Mouse (Mus musculus) myocyte (in vitro differentiated cells): ENCODE data around the gene Myo18a. TPM values are rescaled to one million over a fixed set of nuclear protein-coding genes. Genes with fewer than 3 reads are reported as not detected.
A peak's percentile ranks its signal among the peaks of the same experiment; 100 is the strongest.

Experiments used
- H3K27me3 ChIP-seq: one replicate; pipeline ENCODE4 v1.6.1; 2011; ENCODE audit not compliant: control insufficient read depth, insufficient read depth, insufficient read length
- H3K36me3 ChIP-seq: one replicate; pipeline ENCODE4 v1.6.1; 2011; ENCODE audit not compliant: control insufficient read depth, insufficient read depth
- H3K4me2 ChIP-seq: one replicate; pipeline ENCODE4 v1.6.1; 2011; ENCODE audit warnings: low read depth, control low read depth
- H3K4me3 ChIP-seq: one replicate; pipeline ENCODE4 v1.5.1; 2011; ENCODE audit warnings: mild to moderate bottlenecking, control low read depth, moderate library complexity
- H3K79me2 ChIP-seq: one replicate; pipeline ENCODE4 v1.6.1; 2011; ENCODE audit not compliant: control insufficient read depth, insufficient read depth
- H3ac ChIP-seq: one replicate; pipeline ENCODE4 v1.6.1; 2011; ENCODE audit not compliant: control insufficient read depth, insufficient read length
- CEBPB ChIP-seq: IDR thresholded peaks from 2 replicates; pipeline ENCODE4 v1.6.1; 2011; ENCODE audit warnings: mild to moderate bottlenecking, moderate library complexity; ENCODE audit not compliant: poor library complexity, insufficient read depth, severe bottlenecking
- E2F4 ChIP-seq: IDR thresholded peaks from one replicate; pipeline ENCODE4 v1.6.1; 2011; ENCODE audit warnings: mild to moderate bottlenecking, control low read depth, moderate library complexity; ENCODE audit not compliant: insufficient read depth
- MAX ChIP-seq: IDR thresholded peaks from one replicate; pipeline ENCODE4 v1.6.1; 2011; ENCODE audit warnings: low read depth, mild to moderate bottlenecking, control low read depth
- MYOD1 ChIP-seq, 3 experiments: IDR thresholded peaks; one replicate each; pipeline ENCODE4 v1.6.1; 2011; ENCODE audit warnings: control low read depth in 2 of 3, low read depth in 2 of 3, mild to moderate bottlenecking in 2 of 3, moderate library complexity in 1 of 3; ENCODE audit not compliant: insufficient read length in 2 of 3, control insufficient read depth in 1 of 3
- MYOG ChIP-seq, 3 experiments: IDR thresholded peaks; one replicate each; pipeline ENCODE4 v1.6.1; 2011; ENCODE audit warnings: control low read depth in 2 of 3, low read depth in 2 of 3, mild to moderate bottlenecking in 2 of 3; ENCODE audit not compliant: insufficient read length in 2 of 3, control insufficient read depth in 1 of 3, insufficient read depth in 1 of 3
- POLR2A ChIP-seq: IDR thresholded peaks from one replicate; pipeline ENCODE4 v1.6.1; 2011; ENCODE audit warnings: low read depth, mild to moderate bottlenecking, control low read depth, moderate library complexity; ENCODE audit not compliant: insufficient read length
- POLR2AphosphoS2 ChIP-seq: IDR thresholded peaks from one replicate; pipeline ENCODE4 v1.6.1; 2011; ENCODE audit warnings: low read depth, control low read depth; ENCODE audit not compliant: insufficient read length
- REST ChIP-seq: IDR thresholded peaks from one replicate; pipeline ENCODE4 v1.6.1; 2011; ENCODE audit warnings: mild to moderate bottlenecking, control low read depth, moderate library complexity; ENCODE audit not compliant: insufficient read depth, insufficient read length
- SRF ChIP-seq: IDR thresholded peaks from one replicate; pipeline ENCODE4 v1.6.1; 2011; ENCODE audit warnings: low read depth; ENCODE audit not compliant: control insufficient read depth, insufficient read length
- TCF12 ChIP-seq: IDR thresholded peaks from one replicate; pipeline ENCODE4 v1.6.1; 2011; ENCODE audit warnings: mild to moderate bottlenecking, control low read depth; ENCODE audit not compliant: poor library complexity, insufficient read depth, severe bottlenecking
- TCF3 ChIP-seq: IDR thresholded peaks from one replicate; pipeline ENCODE4 v1.6.1; 2011; ENCODE audit warnings: low read depth, control low read depth; ENCODE audit not compliant: insufficient read length
- USF1 ChIP-seq: IDR thresholded peaks from one replicate; pipeline ENCODE4 v1.6.1; 2011; ENCODE audit warnings: low read depth, mild to moderate bottlenecking, control low read depth, moderate library complexity
- polyA plus RNA-seq: library from polyadenylated mRNA; unstranded; fragments of >200 nt; fragmentation: generic; extraction: Trizol; gene quantifications from one replicate; pipeline ENCODE4 v1.2.1, GENCODE M21; 2012; ENCODE audit warnings: missing spikeins

The Myo18a gene
- polyA plus RNA-seq, 1 experiment: 169 TPM

DNA sequence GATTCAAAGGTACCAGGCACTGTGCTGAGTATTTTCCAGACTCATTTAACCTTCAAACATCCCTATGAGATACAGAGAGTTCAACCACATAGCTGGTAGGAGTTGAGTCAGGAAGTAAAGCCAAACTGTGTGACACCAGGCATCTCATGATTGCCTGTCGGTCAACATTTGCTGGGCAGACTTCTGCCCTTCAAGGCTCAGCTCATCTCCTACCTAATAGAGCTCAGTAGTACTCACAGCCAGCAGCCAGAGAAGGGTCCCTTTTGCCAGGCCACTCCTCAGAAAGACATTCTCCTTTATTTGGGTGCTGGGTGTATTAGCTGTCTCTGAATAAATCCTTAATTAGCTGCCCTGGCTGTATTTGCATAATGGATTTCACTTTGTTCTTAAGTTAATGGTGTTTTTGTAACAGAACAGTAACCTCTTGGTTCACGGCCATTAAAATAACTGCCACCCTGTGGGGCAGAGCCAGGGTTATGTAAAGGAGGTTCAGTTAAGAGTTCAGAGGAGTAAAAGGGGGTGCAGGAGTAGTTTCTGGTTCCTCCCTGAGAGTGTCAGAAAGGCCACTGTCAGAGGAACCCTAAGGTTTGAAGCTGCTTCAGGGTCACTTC is 127.7 kb downstream of the Myo18a start:
- Histone ChIP-seq H3ac (no peak overlapping the region), H3K36me3 (no peaks in the 10 kb centered on the region), H3K4me3 (no peak overlapping the region), H3K79me2 (no peaks in the 10 kb centered on the region), H3K4me2 (no peak overlapping the region), H3K27me3 (peaks cover 27% of the 10 kb centered on the region)
- TF ChIP-seq MYOD1 (IDR thresholded peaks at IDR 0.05; ENCODE audit: control insufficient read depth in 1 of 3, insufficient read length in 2 of 3, low read depth in 2 of 3): no peak
- TF ChIP-seq SRF: no peak
- no peak for TF ChIP-seq REST
- TF ChIP-seq TCF12: no peak
- no peak for TF ChIP-seq POLR2A
- TF ChIP-seq E2F4: no peak
- TF ChIP-seq TCF3: no peak

DNA sequence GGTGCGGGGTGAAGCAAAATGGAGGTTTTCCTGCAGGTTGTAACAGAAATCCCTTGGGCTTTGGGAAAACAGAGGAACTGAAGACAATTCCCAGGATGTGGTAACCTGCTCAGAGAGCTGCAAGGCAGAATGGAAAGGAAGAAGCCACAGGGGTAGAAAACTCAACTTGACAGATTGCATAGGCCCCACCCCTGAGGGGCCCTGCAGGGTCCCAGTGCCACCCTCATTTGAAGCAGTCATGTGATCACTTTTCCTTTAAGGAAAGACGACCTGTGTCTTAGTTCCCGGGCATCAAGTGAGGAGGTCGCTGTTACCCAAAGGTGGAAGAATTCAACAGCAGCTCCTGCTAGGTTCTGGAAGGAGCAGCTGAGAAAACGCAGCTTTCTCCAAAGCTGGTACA is 129.8 kb downstream of the Myo18a start:
- H3K4me3 ChIP-seq: no peak overlapping the region
- no peaks in the 10 kb centered on the region for H3K79me2 ChIP-seq
- H3ac ChIP-seq: no peak overlapping the region
- no peak overlapping the region for H3K4me2 ChIP-seq
- peaks cover 30% of the 10 kb centered on the region for H3K27me3 ChIP-seq
- TF ChIP-seq MYOD1 (IDR thresholded peaks at IDR 0.05; ENCODE audit: control insufficient read depth in 1 of 3, insufficient read length in 2 of 3, low read depth in 2 of 3) (no peak), SRF (no peak), MYOG (IDR thresholded peaks at IDR 0.05; ENCODE audit: control insufficient read depth in 1 of 3, insufficient read depth in 1 of 3, insufficient read length in 2 of 3, low read depth in 2 of 3) (no peak), POLR2A (no peak)
- H3K36me3 ChIP-seq: no peaks in the 10 kb centered on the region

DNA sequence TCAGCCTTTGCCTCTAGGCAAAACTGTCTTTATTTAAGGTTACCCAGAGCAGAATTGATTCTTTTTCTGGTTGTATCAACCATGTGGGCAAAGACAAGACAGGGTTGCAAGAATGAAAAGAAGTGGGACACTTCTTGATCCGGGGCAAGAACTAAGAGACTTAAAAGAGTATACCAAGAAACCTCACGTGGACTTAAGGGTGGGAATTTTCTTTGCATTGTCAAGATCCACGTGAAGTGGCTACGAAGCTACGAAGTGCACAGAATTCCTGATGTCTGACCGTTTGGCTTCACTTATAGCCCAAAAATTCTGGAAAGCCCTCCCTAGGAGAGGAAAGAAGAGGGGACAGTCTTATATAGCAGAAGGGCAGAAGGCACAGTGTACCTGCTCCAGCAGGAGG is 130.2 kb downstream of the Myo18a start:
- Histone ChIP-seq H3K79me2 (no peaks in the 10 kb centered on the region), H3ac (no peak overlapping the region), H3K4me3 (no peak overlapping the region), H3K27me3 (peaks cover 34% of the 10 kb centered on the region), H3K36me3 (no peaks in the 10 kb centered on the region), H3K4me2 (peak overlapping the region; percentile 16)
- TF ChIP-seq POLR2AphosphoS2: no peak
- TF ChIP-seq USF1: no peak
- TF ChIP-seq E2F4: no peak
- no peak for TF ChIP-seq MAX
- no peak for TF ChIP-seq TCF3

DNA sequence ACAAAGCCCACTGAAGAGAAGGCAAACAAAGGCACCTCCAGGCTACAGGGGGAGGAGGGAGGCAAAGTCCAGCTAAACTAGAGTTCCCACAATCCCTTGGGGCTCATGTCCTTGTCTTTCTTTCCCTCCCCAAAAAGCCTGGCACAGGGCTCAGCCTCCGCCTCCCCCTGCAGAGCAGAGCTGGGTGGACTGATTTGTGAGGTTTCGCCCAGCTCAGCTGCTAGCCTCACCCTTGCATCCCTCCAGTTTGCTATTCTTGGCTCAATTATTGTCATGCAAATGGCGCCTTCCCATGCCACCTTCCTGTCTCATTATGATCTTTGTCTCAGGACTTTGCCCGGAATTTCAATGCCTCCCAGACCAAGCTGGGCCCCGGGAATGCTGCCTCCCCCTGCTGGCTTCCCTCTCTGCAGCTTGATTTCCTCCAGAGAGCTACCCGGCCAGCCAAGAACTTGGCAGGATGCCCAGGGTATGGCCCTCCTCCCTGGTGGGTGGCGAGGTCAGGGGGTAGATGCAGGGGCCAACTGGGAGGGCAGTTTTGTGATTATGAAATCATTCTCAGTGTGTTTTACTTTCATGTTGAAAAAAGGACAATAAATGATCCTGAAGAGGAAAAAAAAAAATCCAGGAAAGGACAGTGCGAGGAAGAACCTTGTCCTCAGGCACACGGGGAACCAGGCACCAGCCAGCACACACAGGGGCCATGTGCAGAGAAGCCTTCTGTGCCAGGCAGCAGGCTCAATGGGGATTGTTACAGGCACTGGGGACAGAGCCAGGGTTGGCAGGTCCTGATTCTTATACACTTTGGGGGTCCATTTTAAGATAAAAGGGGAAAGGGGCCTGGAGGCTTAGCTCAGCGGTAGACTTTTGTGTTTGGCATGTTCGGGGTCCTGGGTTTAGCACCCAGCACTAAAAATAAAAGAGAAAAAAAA is 131.0 kb downstream of the Myo18a start, which contains the start of gene Pipox:
Pipox (minus strand) TSS at position 310 of the 932 bp plus-strand sequence.
- peak within 1 kb of the TSS; percentile 16 for H3K4me2 ChIP-seq
- H3ac ChIP-seq: no peak within 1 kb of the TSS
- no peaks in the 10 kb centered on the region for H3K79me2 ChIP-seq
- peaks cover 41% of the 10 kb centered on the region for H3K27me3 ChIP-seq
- H3K36me3 ChIP-seq: no peaks in the 10 kb centered on the region
- TF ChIP-seq POLR2AphosphoS2 (no peak), TCF12 (no peak), MAX (no peak), TCF3 (no peak), USF1 (no peak), MYOD1 (IDR thresholded peaks at IDR 0.05; ENCODE audit: control insufficient read depth in 1 of 3, insufficient read length in 2 of 3, low read depth in 2 of 3) (peak in 1 of 3 experiments; percentile 14), POLR2A (no peak)
- no peak within 1 kb of the TSS for H3K4me3 ChIP-seq

DNA sequence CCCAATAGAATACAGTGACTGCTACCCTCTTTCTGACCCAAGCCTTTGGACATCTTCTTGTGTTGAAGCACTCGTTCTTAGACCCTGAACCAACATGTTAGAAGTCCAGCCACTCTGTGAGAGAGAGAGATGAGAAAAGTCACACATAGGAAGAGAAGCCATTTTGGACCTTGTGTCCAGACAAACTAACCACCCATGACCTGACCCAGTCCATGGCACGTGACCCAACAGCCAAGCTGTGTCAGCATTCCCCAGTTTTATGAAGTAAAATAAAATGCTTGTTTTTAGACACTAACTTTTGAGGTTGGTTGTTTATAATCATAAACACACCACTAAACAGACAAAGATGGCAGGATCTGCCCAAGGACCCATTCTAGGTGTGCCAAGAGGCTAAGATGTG is 131.9 kb downstream of the Myo18a start:
- H3ac ChIP-seq: no peak overlapping the region
- TF ChIP-seq MAX (no peak), POLR2A (no peak), USF1 (no peak), MYOG (IDR thresholded peaks at IDR 0.05; ENCODE audit: control insufficient read depth in 1 of 3, insufficient read depth in 1 of 3, insufficient read length in 2 of 3, low read depth in 2 of 3) (no peak), POLR2AphosphoS2 (no peak), E2F4 (no peak), MYOD1 (IDR thresholded peaks at IDR 0.05; ENCODE audit: control insufficient read depth in 1 of 3, insufficient read length in 2 of 3, low read depth in 2 of 3) (no peak), TCF3 (no peak), TCF12 (no peak), SRF (no peak), CEBPB (no peak), REST (no peak)
- peaks cover 42% of the 10 kb centered on the region for H3K27me3 ChIP-seq
- H3K4me3 ChIP-seq: no peak overlapping the region
- H3K4me2 ChIP-seq: no peak overlapping the region
- no peaks in the 10 kb centered on the region for H3K36me3 ChIP-seq
- no peaks in the 10 kb centered on the region for H3K79me2 ChIP-seq
